Mouse (Mus musculus) left cerebral cortex, adult 11 months (tissue): ENCODE measurements around the gene Tjp3.
"Not testable (repeated sequence)": the region's sequence is repeated elsewhere in the genome, so short reads cannot be mapped to it uniquely, and the experiment has no call there.

Source experiments
- DNase-seq: peaks from one replicate; pipeline ENCODE4 v3.0.0; 2022; ENCODE audit warnings: low spot score

Gene Tjp3

GRCm38 (mm10) chr10:81231436-81231835 lies 59.9 kb downstream of the Tjp3 start:
- DNase-seq = no peak

GRCm38 (mm10) chr10:81230438-81231332 lies 60.7 kb downstream of the Tjp3 start, which contains the start of gene Atcay:
TSS of gene Atcay (minus strand) at chr10:81230833.
- peak; percentile 75 for DNase-seq

DNA sequence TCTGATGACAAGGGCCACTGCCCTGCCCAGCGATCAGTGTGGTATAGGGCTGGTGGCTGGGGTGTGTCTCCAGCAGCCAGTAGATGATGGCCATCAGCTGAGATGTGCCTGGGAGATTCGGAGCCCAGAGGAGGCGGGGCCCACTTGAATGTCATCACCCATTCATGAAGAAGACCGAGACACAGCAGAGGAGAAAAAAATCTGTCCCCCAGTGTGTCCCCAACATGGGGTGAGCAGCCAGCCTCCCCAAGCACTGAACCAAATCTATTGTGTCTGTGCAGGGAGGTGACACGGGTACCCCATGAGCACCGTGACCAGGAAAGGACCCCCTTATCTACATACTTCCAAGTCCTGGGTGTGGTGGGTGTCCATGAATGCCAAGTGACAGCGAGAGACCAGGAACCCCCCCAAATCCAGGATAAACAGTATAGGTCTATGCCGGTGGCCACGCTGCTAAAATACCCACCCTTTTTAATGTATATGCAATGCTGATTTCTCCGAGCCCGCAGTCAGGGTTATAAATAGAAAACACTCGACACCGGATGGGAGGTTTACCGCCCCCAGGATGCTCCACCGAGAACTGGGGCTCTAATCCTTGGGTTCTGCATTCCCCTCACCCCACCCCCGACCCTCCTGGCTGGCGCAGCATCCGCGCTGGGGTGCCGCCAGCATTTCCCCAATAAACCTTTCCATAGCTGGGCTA lies 61.5 kb downstream of the Tjp3 start:
- DNase-seq = no peak

DNA sequence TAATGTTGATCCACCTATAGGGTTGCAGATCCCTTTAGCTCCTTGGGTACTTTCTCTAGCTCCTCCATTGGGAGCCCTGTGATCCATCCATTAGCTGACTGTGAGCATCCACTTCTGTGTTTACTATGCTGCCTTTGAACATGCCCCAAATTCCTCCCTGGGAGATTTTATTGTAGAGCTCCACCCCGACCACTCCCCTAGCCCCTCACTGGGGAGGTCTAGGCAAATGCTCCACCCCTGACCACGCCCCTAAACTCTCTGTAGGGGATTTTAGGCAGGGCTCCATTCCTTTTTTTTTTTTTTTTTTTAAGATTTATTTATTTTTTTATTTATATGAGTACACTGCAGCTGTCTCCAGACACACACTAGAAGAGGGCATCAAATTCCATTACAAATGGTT lies 67.7 kb downstream of the Tjp3 start:
- DNase-seq = not testable (repeated sequence)
